Mouse (Mus musculus) spleen, adult 18-20 months (tissue): Measurements from ENCODE around the gene Mrpl23.

Experiments
- DNase-seq, 2 experiments: peaks; one replicate each; pipeline ENCODE4 v3.0.0; 2022; ENCODE audit warnings: mixed read lengths in 2 of 2

Gene Mrpl23

GRCm38 (mm10) chr7:142574826-142575351, 42.4 kb downstream of the Mrpl23 start:
- no peak for DNase-seq

GRCm38 (mm10) chr7:142575491-142575890, 43.0 kb downstream of the Mrpl23 start:
- DNase-seq, result no peak

- no peak for DNase-seq
Observed at GRCm38 (mm10) chr7:142575971-142576370, 43.5 kb downstream of the Mrpl23 start.

GRCm38 (mm10) chr7:142576472-142577326, 44.2 kb downstream of the Mrpl23 start:
- no peak for DNase-seq

GRCm38 (mm10) chr7:142577806-142578423, 45.4 kb downstream of the Mrpl23 start:
- DNase-seq, result no peak

GRCm38 (mm10) chr7:142579069-142579468, 46.6 kb downstream of the Mrpl23 start:
- DNase-seq, result no peak

- peak in 1 of 2 experiments; percentile 57 for DNase-seq
Observed at GRCm38 (mm10) chr7:142580121-142580879, 47.8 kb downstream of the Mrpl23 start.

- no peak for DNase-seq
Observed at GRCm38 (mm10) chr7:142581186-142581585, 48.7 kb downstream of the Mrpl23 start.

GRCm38 (mm10) chr7:142581656-142582228, 49.3 kb downstream of the Mrpl23 start:
- DNase-seq, result peak in 1 of 2 experiments; percentile 22

GRCm38 (mm10) chr7:142584882-142585281, 52.4 kb downstream of the Mrpl23 start:
- DNase-seq, result no peak

- no peak for DNase-seq
Observed at GRCm38 (mm10) chr7:142585890-142586289, 53.4 kb downstream of the Mrpl23 start.

GRCm38 (mm10) chr7:142588282-142588941, 55.9 kb downstream of the Mrpl23 start:
- no peak for DNase-seq
